Mouse (Mus musculus) lung, adult 2 months (tissue): ENCODE results near the gene Rpap3.

Source experiments
- CTCF ChIP-seq: fragments of 200-500 bp; IDR thresholded peaks from 2 replicates; pipeline ENCODE4 v1.5.1; 2011; ENCODE audit warnings: mild to moderate bottlenecking, low read length, control low read depth; ENCODE audit not compliant: insufficient read depth
- POLR2A ChIP-seq: fragments of 200-500 bp; IDR thresholded peaks from 2 replicates; pipeline ENCODE4 v1.6.1; 2011; ENCODE audit warnings: low read depth, mild to moderate bottlenecking, control low read depth, low read length, borderline replicate concordance; ENCODE audit errors: extremely low read depth

DNA sequence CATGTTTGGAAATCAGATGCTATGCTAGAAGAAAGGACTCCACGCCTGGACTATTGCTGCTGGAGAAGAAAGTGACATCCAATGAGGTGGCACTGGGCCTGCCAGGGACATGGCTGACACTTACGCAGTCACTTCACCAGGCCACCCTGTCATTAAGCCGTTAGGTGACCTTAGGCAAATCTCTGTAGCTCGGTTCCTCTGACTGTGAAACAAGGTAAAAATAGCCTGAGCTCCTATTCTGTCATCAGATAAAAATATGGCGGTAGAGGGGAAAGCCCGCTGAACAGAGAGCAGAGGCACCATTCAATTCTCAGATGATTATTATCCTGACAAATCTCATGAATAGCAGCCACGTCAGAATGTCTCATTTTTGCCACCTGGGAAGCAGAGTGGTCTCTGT is 36.4 kb upstream of the Rpap3 start:
- no peak for TF ChIP-seq CTCF
- TF ChIP-seq POLR2A = no peak
